Mouse (Mus musculus) T-cell, adult 2 months (primary cell): ENCODE data around the gene Pla2r1.

Source experiments
- DNase-seq: peaks from one replicate; pipeline ENCODE4 v3.0.0; 2022; ENCODE audit warnings: low spot score

Pla2r1 gene

GRCm38 (mm10) chr2:60552902-60553682 lies at the start of gene Pla2r1:
Pla2r1 (minus strand) TSS chr2:60553308.
- DNase-seq = no peak

- no peak for DNase-seq
Measured at GRCm38 (mm10) chr2:60601326-60601725, 48.2 kb upstream of the Pla2r1 start.

- DNase-seq = no peak
Measured at GRCm38 (mm10) chr2:60600863-60601262, 47.8 kb upstream of the Pla2r1 start.

DNA sequence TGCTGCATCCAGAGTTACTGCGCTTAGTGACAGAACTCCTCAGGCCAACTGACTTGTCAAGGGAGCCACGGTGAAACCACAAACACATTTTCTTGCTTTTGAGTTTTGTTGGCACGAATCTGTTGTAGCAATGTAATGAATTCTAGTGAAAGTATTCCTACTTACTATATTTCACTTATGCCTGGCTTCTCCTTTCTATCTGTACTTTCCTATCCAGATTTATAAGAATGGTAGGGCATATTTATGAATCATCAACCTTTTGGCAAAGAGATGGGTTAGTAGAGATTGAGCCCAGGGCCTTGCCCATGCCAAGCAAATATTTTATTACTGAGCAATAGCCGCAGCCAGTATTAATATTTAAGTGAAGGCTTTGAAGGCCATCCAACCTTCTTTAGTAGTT lies 30.3 kb upstream of the Pla2r1 start:
- no peak for DNase-seq

GRCm38 (mm10) chr2:60554561-60554960 lies 1.5 kb upstream of the Pla2r1 start:
- DNase-seq = no peak

- DNase-seq = no peak
Measured at GRCm38 (mm10) chr2:60552177-60552901, 769 bp downstream of the Pla2r1 start.

GRCm38 (mm10) chr2:60551673-60552072 lies 1.4 kb downstream of the Pla2r1 start:
- DNase-seq = no peak

GRCm38 (mm10) chr2:60550521-60550920 lies 2.6 kb downstream of the Pla2r1 start:
- DNase-seq = no peak

DNA sequence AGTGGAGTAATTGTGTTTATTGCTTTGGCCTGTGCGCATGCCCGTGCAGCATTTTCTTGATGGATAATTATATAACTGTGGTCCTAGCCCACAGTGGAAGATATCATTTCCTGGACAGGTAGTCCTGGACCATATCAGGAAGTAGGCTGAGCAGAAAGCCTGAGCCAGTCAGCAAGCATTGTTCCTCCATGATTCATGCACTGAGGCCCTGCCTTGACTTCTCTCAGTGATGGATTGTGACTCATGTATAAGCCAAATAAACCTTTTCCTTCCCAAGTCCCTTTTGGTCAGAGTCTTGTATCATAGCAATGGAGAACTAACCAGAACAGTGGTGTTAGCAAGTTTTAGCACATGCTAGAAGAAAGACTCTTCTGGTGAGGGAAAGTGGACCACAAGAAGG lies 3.3 kb downstream of the Pla2r1 start:
- no peak for DNase-seq

- no peak for DNase-seq
Measured at GRCm38 (mm10) chr2:60546082-60546481, 7.0 kb downstream of the Pla2r1 start.

DNA sequence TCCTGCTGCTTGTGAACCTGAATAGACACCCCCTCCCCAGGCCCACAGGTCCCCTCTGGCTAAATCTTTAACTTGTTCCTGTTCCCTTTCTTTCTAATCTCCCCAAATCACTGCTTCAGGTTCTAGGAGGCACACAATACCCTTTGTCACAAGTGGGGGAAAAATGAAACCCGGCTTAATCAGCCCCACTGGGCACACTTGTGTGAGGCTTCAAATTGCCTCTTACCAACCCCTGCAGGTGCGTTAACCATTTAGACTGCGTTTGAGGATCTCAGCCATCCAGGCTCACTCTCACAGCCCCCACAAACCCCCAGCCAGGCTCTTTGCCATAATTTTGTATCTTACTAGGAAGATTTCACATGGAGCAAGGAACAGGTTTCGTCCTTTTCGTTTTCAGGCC lies 9.1 kb downstream of the Pla2r1 start:
- no peak for DNase-seq

DNA sequence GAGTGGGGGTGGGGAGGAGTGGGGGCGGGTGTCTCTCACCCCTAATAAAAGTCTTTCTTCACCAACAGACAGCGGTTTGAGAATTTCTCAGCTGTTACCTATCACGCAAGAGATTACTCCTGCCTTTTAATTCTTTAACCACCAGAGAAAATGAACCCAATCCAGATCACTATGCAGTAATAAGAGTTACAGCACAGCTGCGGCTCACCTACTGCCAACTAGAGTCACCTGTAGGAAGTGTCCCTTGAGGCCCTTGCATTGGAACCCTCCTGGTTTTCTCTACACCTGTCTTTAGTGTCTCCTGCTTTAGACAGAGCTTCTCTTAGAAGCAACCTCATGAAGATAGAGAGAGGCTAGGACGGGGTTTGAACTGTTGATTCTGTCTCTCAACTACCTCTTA lies 11.4 kb downstream of the Pla2r1 start:
- DNase-seq = no peak

GRCm38 (mm10) chr2:60540346-60540745 lies 12.8 kb downstream of the Pla2r1 start:
- DNase-seq = no peak

GRCm38 (mm10) chr2:60538710-60539109 lies 14.4 kb downstream of the Pla2r1 start:
- DNase-seq = no peak

- DNase-seq = no peak
Measured at GRCm38 (mm10) chr2:60538274-60538673, 14.8 kb downstream of the Pla2r1 start.

DNA sequence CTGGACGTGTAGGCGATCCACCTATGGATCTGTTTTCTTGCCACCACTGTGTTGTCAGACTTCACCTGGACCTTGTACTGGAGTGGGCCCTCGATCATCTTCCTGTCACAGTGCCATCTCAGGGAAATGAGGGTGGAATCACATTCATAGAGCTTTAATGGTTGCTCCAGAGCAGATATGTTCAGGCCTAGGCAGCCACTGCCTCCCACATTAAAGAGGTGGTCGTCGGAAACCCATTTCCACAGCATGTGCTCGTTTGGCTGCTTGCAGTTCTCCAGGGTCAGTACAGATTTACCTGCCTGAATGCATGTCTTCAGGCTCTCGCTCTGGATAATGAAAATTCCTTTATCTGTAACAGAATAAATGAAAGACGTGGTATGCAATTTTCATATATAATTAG lies 18.4 kb downstream of the Pla2r1 start:
- DNase-seq = no peak

GRCm38 (mm10) chr2:60533026-60533425 lies 20.1 kb downstream of the Pla2r1 start:
- DNase-seq = no peak

- no peak for DNase-seq
Measured at GRCm38 (mm10) chr2:60532495-60532894, 20.6 kb downstream of the Pla2r1 start.

GRCm38 (mm10) chr2:60515817-60516216 lies 37.3 kb downstream of the Pla2r1 start:
- DNase-seq = no peak

- DNase-seq = no peak
Measured at GRCm38 (mm10) chr2:60514863-60515262, 38.2 kb downstream of the Pla2r1 start.

GRCm38 (mm10) chr2:60510718-60511117 lies 42.4 kb downstream of the Pla2r1 start:
- DNase-seq = no peak

DNA sequence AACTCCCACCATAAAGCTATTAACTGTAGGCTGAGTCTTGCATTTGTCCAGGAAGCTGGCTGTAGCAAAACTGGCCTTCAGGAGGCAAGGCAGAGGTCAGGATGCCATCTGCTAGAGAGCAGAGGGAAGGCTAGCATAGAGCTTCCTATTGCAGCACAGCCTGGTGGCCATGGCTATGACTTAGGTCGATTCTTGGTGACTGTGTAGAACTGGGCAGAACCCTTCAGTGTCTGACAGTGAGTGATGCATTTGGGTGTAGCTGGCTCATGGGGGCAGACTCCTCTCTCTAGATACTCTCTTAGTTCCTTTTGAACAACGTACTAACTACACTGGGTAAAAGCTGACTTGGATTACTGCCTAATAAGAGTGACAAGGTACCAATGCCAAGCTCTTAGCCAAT lies 48.0 kb downstream of the Pla2r1 start:
- no peak for DNase-seq

- DNase-seq = peak; percentile 7
Measured at GRCm38 (mm10) chr2:60504718-60505117, 48.4 kb downstream of the Pla2r1 start.

DNA sequence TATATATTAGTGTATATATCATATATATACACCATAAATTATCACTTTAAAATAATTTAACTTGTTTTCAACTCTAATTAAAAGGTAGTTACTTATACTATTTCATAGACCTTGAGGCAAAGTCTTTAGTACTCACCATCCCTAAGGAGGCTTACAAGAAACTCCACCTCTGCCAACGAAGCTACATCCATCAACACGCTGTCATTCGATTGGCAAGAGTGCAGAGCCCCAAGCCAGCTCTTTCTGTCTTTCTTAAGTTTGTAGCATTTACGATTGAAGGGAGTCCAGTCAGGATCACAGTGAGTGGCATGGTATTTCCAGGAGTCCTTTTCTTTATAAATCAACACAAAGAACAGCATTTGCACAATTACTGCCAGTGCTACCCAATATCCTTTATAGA lies 49.1 kb downstream of the Pla2r1 start:
- DNase-seq = no peak
